Mouse (Mus musculus) liver, embryonic 13.5 days (tissue): ENCODE results near the gene Camk2d. TPM values are rescaled to one million over a fixed set of nuclear protein-coding genes. Genes with fewer than 3 reads are reported as not detected.

Source experiments
- ATAC-seq: fragments of 200-750 bp; cut with Nextera tagmentation; 2 replicates; pipeline ENCODE4 v1.8.0; 2017; ENCODE audit warnings: low read depth, mild to moderate bottlenecking, moderate number of reproducible peaks, moderate library complexity
- DNase-seq: peaks from one replicate; pipeline ENCODE4 v3.0.0; 2022
- H3K27ac ChIP-seq: fragments of 300-500 bp; sonication (generic); 2 replicates; pipeline ENCODE4 v1.5.1; 2015; ENCODE audit warnings: moderate library complexity, mild to moderate bottlenecking, inconsistent platforms
- H3K27me3 ChIP-seq: fragments of 300-500 bp; sonication (generic); 2 replicates; pipeline ENCODE4 v1.6.1; 2015; ENCODE audit warnings: mild to moderate bottlenecking, inconsistent platforms
- H3K36me3 ChIP-seq: fragments of 300-500 bp; sonication (generic); 2 replicates; pipeline ENCODE4 v1.6.1; 2015; ENCODE audit warnings: mild to moderate bottlenecking, inconsistent platforms
- H3K4me1 ChIP-seq: fragments of 300-500 bp; sonication (generic); replicated peaks from 2 replicates; pipeline ENCODE4 v1.6.1; 2015; ENCODE audit warnings: inconsistent platforms
- H3K4me2 ChIP-seq: fragments of 300-500 bp; sonication (generic); 2 replicates; pipeline ENCODE4 v1.6.1; 2015; ENCODE audit warnings: inconsistent platforms, mild to moderate bottlenecking, moderate library complexity
- H3K4me3 ChIP-seq: fragments of 300-500 bp; sonication (generic); replicated peaks from 2 replicates; pipeline ENCODE4 v1.5.1; 2015; ENCODE audit warnings: mild to moderate bottlenecking, inconsistent platforms
- H3K9ac ChIP-seq: fragments of 300-500 bp; sonication (generic); 2 replicates; pipeline ENCODE4 v1.6.1; 2015; ENCODE audit warnings: mild to moderate bottlenecking, inconsistent platforms
- H3K9me3 ChIP-seq: fragments of 300-500 bp; sonication (generic); replicated peaks from 2 replicates; pipeline ENCODE4 v1.6.1; 2016; ENCODE audit warnings: inconsistent platforms
- WGBS: fragments of 180-500 bp; shearing (Covaris S2); methylation state at CpG from one replicate; pipeline ENCODE4 v1.1.7; 2015; ENCODE audit not compliant: insufficient replicate concordance; 5-methylcytosine and 5-hydroxymethylcytosine counted together
- polyA plus RNA-seq: library from polyadenylated mRNA; unstranded; fragments of >200 nt; fragmentation: Nextera tagmentation; extraction: Ambion mirVana; gene quantifications from 2 replicates; pipeline ENCODE4 v1.2.1, GENCODE M21; 2015

Gene Camk2d
- polyA plus RNA-seq, 1 experiment from 2014 or later, result 2.9 TPM

- DNase-seq (no peak), ATAC-seq (no peak)
- Histone ChIP-seq H3K36me3 (no peaks in the 10 kb centered on the region), H3K9ac (no peak overlapping the region), H3K4me3 (no peak overlapping the region), H3K27me3 (no peaks in the 10 kb centered on the region), H3K4me2 (no peak overlapping the region), H3K4me1 (no peaks in the 10 kb centered on the region), H3K9me3 (no peaks in the 10 kb centered on the region), H3K27ac (no peak overlapping the region)
- WGBS, result 42% methylated on average over 7 of the region's 7 CpGs
Measured at GRCm38 (mm10) chr3:126751377-126752098, 155.4 kb downstream of the Camk2d start.

DNA sequence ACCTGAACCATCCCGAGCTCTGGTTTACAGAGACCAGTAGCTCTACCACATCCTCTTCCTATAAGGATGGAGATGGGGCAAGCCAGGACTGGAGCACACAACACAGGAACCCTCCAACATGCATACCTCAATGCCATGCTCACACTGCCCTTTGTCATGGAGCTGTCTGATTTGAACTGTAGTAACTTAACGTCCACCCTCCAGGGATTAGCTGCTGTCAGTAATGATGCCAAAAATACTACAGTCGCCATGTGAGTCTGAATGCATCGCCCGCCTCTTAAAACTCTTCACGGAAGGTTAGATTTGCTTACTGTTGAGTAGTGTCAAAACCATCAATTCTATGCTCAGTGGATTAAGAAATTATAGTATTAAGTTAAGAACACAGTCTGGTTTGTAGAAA lies 156.9 kb downstream of the Camk2d start:
- no peaks in the 10 kb centered on the region for H3K27me3 ChIP-seq
- 68% methylated on average over 6 of the region's 6 CpGs for WGBS
- H3K4me3 ChIP-seq, result no peak overlapping the region
- no peak for DNase-seq
- ATAC-seq, result no peak
- no peak overlapping the region for H3K4me2 ChIP-seq
- no peak overlapping the region for H3K9ac ChIP-seq
- no peak overlapping the region for H3K27ac ChIP-seq
- H3K4me1 ChIP-seq, result no peaks in the 10 kb centered on the region
- H3K9me3 ChIP-seq, result no peaks in the 10 kb centered on the region
- H3K36me3 ChIP-seq, result no peaks in the 10 kb centered on the region

DNA sequence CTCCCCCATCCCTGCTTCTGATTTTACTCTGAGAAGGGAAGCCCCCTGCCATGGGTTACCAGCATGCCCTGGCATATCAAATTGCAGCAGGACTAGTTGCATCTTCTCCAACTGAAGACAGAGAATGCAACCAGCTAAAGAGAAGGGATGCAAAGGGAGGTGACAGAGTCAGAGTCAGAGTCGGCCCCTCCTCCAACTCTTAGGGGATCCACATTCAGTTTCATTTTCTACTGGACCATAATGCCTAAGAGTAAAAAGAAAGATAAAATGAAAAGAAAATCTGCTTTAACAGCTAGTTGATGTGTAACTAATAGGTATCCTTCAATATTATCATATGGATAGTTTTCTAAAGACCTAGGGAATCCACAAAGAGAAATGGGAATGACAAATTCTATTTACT lies 162.3 kb downstream of the Camk2d start:
- Histone ChIP-seq H3K36me3 (no peaks in the 10 kb centered on the region), H3K27ac (no peak overlapping the region), H3K4me2 (no peak overlapping the region), H3K27me3 (no peaks in the 10 kb centered on the region), H3K4me1 (no peaks in the 10 kb centered on the region), H3K9me3 (no peaks in the 10 kb centered on the region), H3K4me3 (no peak overlapping the region), H3K9ac (no peak overlapping the region)
- no peak for ATAC-seq
- 66% methylated on average over 1 of the region's 1 CpGs for WGBS
- DNase-seq, result no peak

- Histone ChIP-seq H3K4me1 (no peaks in the 10 kb centered on the region), H3K4me3 (no peak overlapping the region), H3K36me3 (no peaks in the 10 kb centered on the region), H3K27me3 (no peaks in the 10 kb centered on the region), H3K27ac (no peak overlapping the region), H3K4me2 (no peak overlapping the region), H3K9me3 (no peaks in the 10 kb centered on the region), H3K9ac (no peak overlapping the region)
- no peak for DNase-seq
- 60% methylated on average over 3 of the region's 3 CpGs for WGBS
- ATAC-seq, result no peak
Measured at GRCm38 (mm10) chr3:126760608-126761007, 164.5 kb downstream of the Camk2d start.

DNA sequence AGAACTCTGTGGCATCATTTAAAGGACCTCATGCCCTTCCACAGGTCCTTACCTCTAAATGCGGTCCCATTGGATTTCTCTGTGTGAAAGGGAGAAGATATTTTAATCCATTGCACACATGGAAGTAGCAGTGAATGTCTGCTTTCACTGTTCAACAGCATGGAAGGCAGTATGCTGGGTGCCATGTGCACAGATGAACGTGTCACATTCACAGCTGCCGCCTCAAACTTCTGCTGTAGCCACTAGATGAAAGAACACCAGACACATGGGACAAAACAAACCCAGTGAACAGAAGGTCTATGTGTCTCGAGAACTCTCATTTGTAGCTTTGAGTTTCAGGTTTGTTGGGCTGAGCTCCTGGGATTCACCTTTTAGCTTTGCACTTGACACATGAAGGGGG lies 168.6 kb downstream of the Camk2d start:
- H3K27me3 ChIP-seq, result no peaks in the 10 kb centered on the region
- H3K9me3 ChIP-seq, result no peaks in the 10 kb centered on the region
- WGBS, result 58% methylated on average over 4 of the region's 4 CpGs
- no peak overlapping the region for H3K9ac ChIP-seq
- H3K36me3 ChIP-seq, result no peaks in the 10 kb centered on the region
- no peaks in the 10 kb centered on the region for H3K4me1 ChIP-seq
- DNase-seq, result no peak
- H3K4me2 ChIP-seq, result no peak overlapping the region
- no peak for ATAC-seq
- no peak overlapping the region for H3K27ac ChIP-seq
- H3K4me3 ChIP-seq, result no peak overlapping the region

DNA sequence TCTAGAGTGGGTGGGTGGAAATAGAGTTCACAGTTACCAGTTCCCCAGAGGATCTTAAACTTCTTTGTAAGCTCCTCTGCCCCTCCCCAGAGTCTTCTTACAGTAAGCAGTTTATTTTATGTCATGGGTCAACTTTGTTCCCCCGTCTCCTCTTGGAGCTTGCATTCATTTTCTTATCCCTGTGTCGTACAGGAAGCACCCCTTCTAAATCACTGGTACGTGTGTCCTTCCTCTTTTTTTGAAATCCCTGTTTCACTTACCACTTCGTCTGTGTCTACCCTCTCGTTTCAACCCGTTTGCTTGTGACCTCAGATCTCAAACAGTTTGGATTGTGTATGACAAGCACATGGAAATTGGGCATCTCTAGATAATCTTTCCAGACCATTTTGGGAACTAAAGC lies 174.0 kb downstream of the Camk2d start:
- Histone ChIP-seq H3K4me3 (no peak overlapping the region), H3K27me3 (no peaks in the 10 kb centered on the region), H3K9me3 (no peaks in the 10 kb centered on the region), H3K36me3 (no peaks in the 10 kb centered on the region), H3K4me2 (no peak overlapping the region), H3K9ac (no peak overlapping the region), H3K27ac (no peak overlapping the region), H3K4me1 (no peaks in the 10 kb centered on the region)
- no peak for ATAC-seq
- no peak for DNase-seq
- 16% methylated on average over 6 of the region's 6 CpGs for WGBS

DNA sequence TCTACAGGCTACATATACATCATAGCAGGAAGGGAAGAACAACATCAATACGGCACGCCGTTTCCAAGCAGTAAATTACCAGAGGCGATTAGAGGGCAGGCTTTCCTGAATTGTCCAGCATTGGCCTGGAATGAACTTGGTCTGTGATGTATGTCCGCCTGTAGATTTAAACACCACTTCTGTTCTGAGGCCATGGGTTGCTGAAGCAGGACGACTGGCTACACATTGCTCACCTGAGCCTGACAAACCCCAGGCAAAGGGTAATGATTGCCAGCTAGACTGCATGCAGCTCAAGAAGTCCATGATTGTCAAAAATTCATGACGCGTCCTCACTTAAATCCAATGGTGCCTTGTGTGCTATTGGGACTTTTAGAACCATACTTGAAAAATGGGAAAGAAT lies 174.9 kb downstream of the Camk2d start:
- ATAC-seq, result no peak
- no peak for DNase-seq
- Histone ChIP-seq H3K36me3 (no peaks in the 10 kb centered on the region), H3K4me3 (no peak overlapping the region), H3K4me2 (no peak overlapping the region), H3K9me3 (no peaks in the 10 kb centered on the region), H3K9ac (no peak overlapping the region), H3K27me3 (no peaks in the 10 kb centered on the region), H3K4me1 (no peaks in the 10 kb centered on the region), H3K27ac (no peak overlapping the region)
- 70% methylated on average over 8 of the region's 8 CpGs for WGBS

DNA sequence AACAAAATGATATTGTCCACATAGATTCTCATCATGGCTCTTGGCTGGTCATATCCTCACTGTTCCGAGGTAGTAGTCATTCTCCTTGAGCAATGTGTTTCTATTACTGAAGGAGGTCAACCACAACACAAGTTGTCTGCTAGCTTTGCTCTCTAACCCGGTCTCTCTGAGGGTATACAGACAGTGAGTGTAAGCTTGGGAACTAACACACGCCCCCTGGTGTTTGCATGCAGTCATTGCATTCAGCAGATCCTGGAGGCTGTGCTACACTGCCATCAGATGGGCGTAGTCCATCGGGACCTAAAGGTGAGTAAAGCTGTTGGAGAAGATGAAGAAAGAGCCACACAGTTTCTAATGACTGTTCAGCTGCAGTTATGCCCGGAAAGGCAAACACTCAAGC lies 175.4 kb downstream of the Camk2d start:
- Histone ChIP-seq H3K36me3 (no peaks in the 10 kb centered on the region), H3K4me2 (no peak overlapping the region), H3K4me1 (no peaks in the 10 kb centered on the region), H3K9ac (no peak overlapping the region), H3K4me3 (no peak overlapping the region), H3K27ac (no peak overlapping the region), H3K9me3 (no peaks in the 10 kb centered on the region), H3K27me3 (no peaks in the 10 kb centered on the region)
- ATAC-seq, result peak; percentile 79
- WGBS, result 22% methylated on average over 6 of the region's 6 CpGs
- peak; percentile 17 for DNase-seq

- no peak overlapping the region for H3K27ac ChIP-seq
- H3K9ac ChIP-seq, result no peak overlapping the region
- ATAC-seq (no peak), DNase-seq (no peak)
- H3K36me3 ChIP-seq, result no peaks in the 10 kb centered on the region
- H3K4me2 ChIP-seq, result no peak overlapping the region
- no peaks in the 10 kb centered on the region for H3K27me3 ChIP-seq
- no peaks in the 10 kb centered on the region for H3K9me3 ChIP-seq
- H3K4me3 ChIP-seq, result no peak overlapping the region
- no peaks in the 10 kb centered on the region for H3K4me1 ChIP-seq
Measured at GRCm38 (mm10) chr3:126776001-126776400, 179.9 kb downstream of the Camk2d start.

DNA sequence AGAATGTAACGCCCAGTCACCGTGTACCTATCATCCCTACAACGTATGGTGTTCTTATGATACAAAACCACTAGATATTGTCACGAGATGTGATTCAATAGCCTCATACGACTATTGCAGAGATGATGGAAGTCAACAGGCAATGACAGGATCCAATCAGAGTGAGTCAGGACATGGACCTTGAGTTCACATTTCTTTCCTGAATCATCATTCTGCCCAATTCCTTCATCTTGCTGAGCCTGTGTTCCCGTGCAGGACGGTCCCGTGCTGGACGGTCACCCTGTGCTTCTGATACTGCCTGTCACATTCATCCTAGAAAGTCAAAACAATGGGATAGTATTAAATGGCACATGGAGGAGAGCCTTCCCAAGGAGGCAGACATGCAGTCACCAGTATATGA lies 181.0 kb downstream of the Camk2d start:
- no peaks in the 10 kb centered on the region for H3K36me3 ChIP-seq
- H3K9me3 ChIP-seq, result no peaks in the 10 kb centered on the region
- H3K4me3 ChIP-seq, result no peak overlapping the region
- no peak overlapping the region for H3K27ac ChIP-seq
- 74% methylated on average over 9 of the region's 9 CpGs for WGBS
- DNase-seq (no peak), ATAC-seq (no peak)
- no peaks in the 10 kb centered on the region for H3K4me1 ChIP-seq
- no peak overlapping the region for H3K9ac ChIP-seq
- no peaks in the 10 kb centered on the region for H3K27me3 ChIP-seq
- H3K4me2 ChIP-seq, result no peak overlapping the region

- 62% methylated on average over 1 of the region's 1 CpGs for WGBS
- no peak for ATAC-seq
Measured at GRCm38 (mm10) chr3:126777879-126778278, 181.8 kb downstream of the Camk2d start.

GRCm38 (mm10) chr3:126780014-126780615 lies 184.0 kb downstream of the Camk2d start:
- H3K27ac ChIP-seq, result no peak overlapping the region
- ATAC-seq (no peak), DNase-seq (no peak)
- H3K4me2 ChIP-seq, result no peak overlapping the region
- 59% methylated on average over 5 of the region's 5 CpGs for WGBS
- H3K4me3 ChIP-seq, result no peak overlapping the region
- H3K27me3 ChIP-seq, result no peaks in the 10 kb centered on the region
- no peaks in the 10 kb centered on the region for H3K9me3 ChIP-seq
- no peaks in the 10 kb centered on the region for H3K4me1 ChIP-seq
- no peaks in the 10 kb centered on the region for H3K36me3 ChIP-seq
- H3K9ac ChIP-seq, result no peak overlapping the region

More at GRCm38 (mm10) chr3:126777879-126778278, 181.8 kb downstream of the Camk2d start:
- H3K27me3 ChIP-seq, result no peaks in the 10 kb centered on the region
- no peak overlapping the region for H3K4me2 ChIP-seq
- no peaks in the 10 kb centered on the region for H3K4me1 ChIP-seq
- no peak overlapping the region for H3K4me3 ChIP-seq
- no peak overlapping the region for H3K9ac ChIP-seq
- no peak for DNase-seq
- no peaks in the 10 kb centered on the region for H3K9me3 ChIP-seq
- H3K27ac ChIP-seq, result no peak overlapping the region
- no peaks in the 10 kb centered on the region for H3K36me3 ChIP-seq
